Mouse (Mus musculus) midbrain, embryonic 10.5 days (tissue): Measurements from ENCODE around the gene Bicc1. TPM values are rescaled to one million over a fixed set of nuclear protein-coding genes. Genes with fewer than 3 reads are reported as not detected.

ENCODE experiments used
- DNase-seq: peaks from one replicate; pipeline ENCODE4 v3.0.0-alpha.2; 2017; ENCODE audit warnings: low spot score
- H3K27ac ChIP-seq: fragments of 300-500 bp; sonication (generic); replicated peaks from 2 replicates; pipeline ENCODE4 v1.5.1; 2016; ENCODE audit warnings: mild to moderate bottlenecking
- H3K27me3 ChIP-seq: fragments of 300-500 bp; sonication (generic); 2 replicates; pipeline ENCODE4 v1.6.1; 2016; ENCODE audit warnings: low read depth, mild to moderate bottlenecking; ENCODE audit not compliant: poor library complexity, severe bottlenecking
- H3K36me3 ChIP-seq: fragments of 300-500 bp; sonication (generic); 2 replicates; pipeline ENCODE4 v1.6.1; 2016; ENCODE audit warnings: mild to moderate bottlenecking, moderate library complexity
- H3K4me1 ChIP-seq: fragments of 300-500 bp; sonication (generic); 2 replicates; pipeline ENCODE4 v1.6.1; 2016
- H3K4me3 ChIP-seq: fragments of 300-500 bp; sonication (generic); 2 replicates; pipeline ENCODE4 v1.5.1; 2016; ENCODE audit warnings: mild to moderate bottlenecking, moderate library complexity
- H3K9me3 ChIP-seq: fragments of 300-500 bp; sonication (generic); replicated peaks from 2 replicates; pipeline ENCODE4 v1.6.1; 2016; ENCODE audit warnings: mild to moderate bottlenecking
- WGBS: fragments of 180-500 bp; shearing (Covaris S2); methylation state at CpG from one replicate; pipeline ENCODE4 v1.1.7; 2016; 5-methylcytosine and 5-hydroxymethylcytosine counted together
- polyA plus RNA-seq: library from polyadenylated mRNA; unstranded; fragments of >200 nt; fragmentation: Nextera tagmentation; extraction: Ambion mirVana; gene quantifications from 2 replicates; pipeline ENCODE4 v1.2.1, GENCODE M21; 2016

Bicc1 gene
- polyA plus RNA-seq, 1 experiment from 2014 or later, result 4.1 TPM

DNA sequence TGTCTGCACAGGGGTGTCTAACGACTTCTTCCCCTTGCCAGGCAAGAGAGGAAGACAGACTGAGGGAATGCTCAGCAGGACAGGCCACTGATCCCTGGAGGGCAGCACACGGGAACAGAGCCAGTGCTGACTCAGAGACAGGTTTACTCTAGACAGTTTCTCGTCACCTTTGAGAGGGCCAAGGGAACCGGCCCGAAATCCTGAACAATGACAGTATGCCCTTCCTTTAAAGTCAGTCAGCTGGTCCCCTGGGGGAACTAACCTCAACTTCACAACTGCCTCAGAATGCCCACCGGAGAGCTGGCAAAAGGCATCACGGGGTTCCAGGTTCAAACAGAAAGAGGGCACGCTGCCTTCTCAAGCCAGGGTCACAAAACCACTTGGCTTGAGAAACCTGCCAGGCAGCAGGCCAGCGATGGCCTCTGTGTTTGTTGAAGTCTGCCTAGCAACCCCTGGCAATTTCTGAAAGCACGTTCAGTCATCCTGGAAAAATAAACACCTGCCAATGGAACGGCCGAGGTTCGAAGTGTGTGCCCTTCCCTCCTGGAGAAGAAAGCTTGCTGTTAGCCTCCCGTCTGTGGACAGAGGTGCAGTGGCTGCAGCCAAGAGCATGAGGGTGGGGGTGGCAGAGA, 100.8 kb downstream of the Bicc1 start:
- Histone ChIP-seq H3K27ac (no peak overlapping the region), H3K4me3 (no peak overlapping the region), H3K4me1 (peaks cover 6% of the 10 kb centered on the region; the same call in 1 of the 2 replicates), H3K36me3 (no peaks in the 10 kb centered on the region), H3K9me3 (no peaks in the 10 kb centered on the region), H3K27me3 (no peaks in the 10 kb centered on the region)
- 65% methylated on average over 14 of the region's 14 CpGs for WGBS
- no peak for DNase-seq

DNA sequence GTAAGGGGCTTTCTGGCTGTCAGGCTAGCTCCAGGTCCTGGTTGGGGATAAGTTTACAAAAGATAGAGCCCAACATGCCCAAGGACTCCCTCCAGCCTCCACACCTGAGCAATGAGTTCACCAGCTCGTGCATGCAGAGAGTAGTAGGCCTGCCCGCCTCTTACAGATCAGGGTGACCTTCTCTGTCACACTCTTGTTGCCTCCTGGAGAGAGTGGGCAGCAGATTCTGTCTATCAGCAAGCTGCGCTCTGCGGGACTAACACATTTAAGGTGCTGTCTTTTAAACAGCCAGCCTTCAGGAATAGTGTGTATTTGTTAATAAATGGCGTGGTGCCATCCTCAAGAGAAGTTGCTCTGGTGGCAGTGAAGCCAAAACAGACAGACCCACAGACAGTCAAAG, 101.4 kb downstream of the Bicc1 start:
- 88% methylated on average over 5 of the region's 5 CpGs for WGBS
- Histone ChIP-seq H3K27me3 (no peaks in the 10 kb centered on the region), H3K4me1 (peaks cover 6% of the 10 kb centered on the region; the same call in 1 of the 2 replicates), H3K4me3 (no peak overlapping the region), H3K27ac (no peak overlapping the region), H3K36me3 (no peaks in the 10 kb centered on the region), H3K9me3 (no peaks in the 10 kb centered on the region)
- no peak for DNase-seq

- H3K27ac ChIP-seq, result no peak overlapping the region
- 81% methylated on average over 9 of the region's 9 CpGs for WGBS
Measured at GRCm38 (mm10) chr10:71052748-71053147, 106.8 kb downstream of the Bicc1 start.

GRCm38 (mm10) chr10:71052208-71052607, 107.3 kb downstream of the Bicc1 start:
- no peaks in the 10 kb centered on the region for H3K36me3 ChIP-seq
- no peaks in the 10 kb centered on the region for H3K9me3 ChIP-seq
- no peak overlapping the region for H3K27ac ChIP-seq
- H3K4me3 ChIP-seq, result no peak overlapping the region
- 0 out of 2 replicates have a peak, but pooled peaks cover 3% of the 10 kb centered on the region for H3K4me1 ChIP-seq
- 98% methylated on average over 7 of the region's 7 CpGs for WGBS
- no peaks in the 10 kb centered on the region for H3K27me3 ChIP-seq
- no peak for DNase-seq

More at GRCm38 (mm10) chr10:71052748-71053147, 106.8 kb downstream of the Bicc1 start:
- Histone ChIP-seq H3K9me3 (no peaks in the 10 kb centered on the region), H3K36me3 (no peaks in the 10 kb centered on the region), H3K4me1 (0 out of 2 replicates have a peak, but pooled peaks cover 3% of the 10 kb centered on the region), H3K27me3 (no peaks in the 10 kb centered on the region), H3K4me3 (no peak overlapping the region)
- DNase-seq, result no peak

DNA sequence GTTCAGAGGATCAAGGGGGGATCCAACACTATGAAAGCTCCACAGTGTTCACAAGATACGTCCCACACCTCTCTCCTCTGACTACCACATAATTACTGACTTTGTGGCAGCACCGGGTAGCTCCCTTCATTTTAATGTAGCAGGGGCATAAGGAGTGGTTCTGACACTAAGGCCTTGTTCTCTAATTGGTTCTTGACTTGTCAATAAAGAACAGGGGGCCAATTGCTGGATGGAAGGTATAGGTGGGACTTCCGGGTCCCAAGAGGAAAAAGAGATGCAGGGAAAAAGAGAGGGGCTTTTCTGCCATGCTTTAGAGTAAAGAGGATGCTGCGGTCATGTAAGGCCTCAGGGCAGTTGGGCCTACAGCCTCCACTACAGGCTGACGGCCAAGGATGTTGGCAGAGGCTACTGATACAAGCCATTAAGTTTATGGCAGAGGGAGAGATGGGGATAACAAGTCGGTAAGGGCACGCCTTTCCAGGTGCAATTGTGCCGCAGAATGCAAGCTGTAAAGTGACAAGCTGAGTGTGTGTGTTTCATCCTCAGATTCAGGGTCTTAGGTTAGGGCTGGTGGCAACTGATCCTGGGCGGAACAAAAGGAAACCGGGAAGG, 108.7 kb downstream of the Bicc1 start:
- DNase-seq, result no peak
- Histone ChIP-seq H3K4me1 (0 out of 2 replicates have a peak, but pooled peaks cover 3% of the 10 kb centered on the region), H3K27me3 (no peaks in the 10 kb centered on the region), H3K27ac (no peak overlapping the region), H3K4me3 (no peak overlapping the region), H3K9me3 (no peaks in the 10 kb centered on the region), H3K36me3 (no peaks in the 10 kb centered on the region)
- 92% methylated on average over 10 of the region's 10 CpGs for WGBS

DNA sequence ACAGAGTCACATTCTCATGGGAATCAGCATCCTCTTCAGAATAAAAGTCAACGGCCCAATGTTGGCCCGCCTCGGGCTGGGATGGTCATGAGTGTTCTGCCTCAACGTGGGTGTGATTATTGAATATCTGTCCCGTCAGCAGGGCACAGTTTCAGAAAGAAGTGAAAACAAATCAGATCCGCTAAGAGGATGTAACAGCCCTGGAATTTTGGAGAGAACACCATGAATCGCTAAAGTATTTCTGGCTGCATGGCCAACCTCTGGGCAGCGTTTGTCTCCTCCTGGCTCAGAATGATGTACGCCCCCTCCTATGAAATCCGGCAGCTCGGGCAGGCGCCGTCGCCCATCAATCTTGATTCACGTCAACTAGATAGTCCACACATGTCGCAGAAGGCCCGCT, 110.2 kb downstream of the Bicc1 start:
- Histone ChIP-seq H3K4me3 (no peak overlapping the region), H3K27ac (no peak overlapping the region), H3K9me3 (no peaks in the 10 kb centered on the region), H3K36me3 (no peaks in the 10 kb centered on the region), H3K27me3 (no peaks in the 10 kb centered on the region), H3K4me1 (0 out of 2 replicates have a peak, but pooled peaks cover 3% of the 10 kb centered on the region)
- DNase-seq, result no peak
- 95% methylated on average over 17 of the region's 17 CpGs for WGBS

GRCm38 (mm10) chr10:71044410-71044809, 115.1 kb downstream of the Bicc1 start:
- no peaks in the 10 kb centered on the region for H3K9me3 ChIP-seq
- H3K27me3 ChIP-seq, result no peaks in the 10 kb centered on the region

DNA sequence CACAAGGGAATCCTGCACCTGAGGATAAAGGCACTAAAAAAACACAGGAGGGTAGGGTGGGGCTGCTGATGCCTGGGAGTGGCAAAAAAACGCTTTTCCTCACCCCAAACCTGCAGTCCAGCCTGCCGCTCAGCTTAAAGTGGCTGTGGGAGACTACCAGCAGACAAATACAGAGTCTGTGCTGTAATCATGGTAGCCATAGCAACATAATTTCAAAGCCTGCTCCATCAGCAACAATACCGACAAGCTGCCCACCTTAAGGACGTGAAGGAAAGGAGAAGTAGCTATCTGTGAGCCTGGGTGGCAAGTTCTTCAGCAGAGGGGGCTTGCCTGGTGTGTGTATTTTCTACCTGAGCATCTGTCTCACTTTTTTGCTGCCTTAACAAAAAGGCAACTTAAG, 117.6 kb downstream of the Bicc1 start:
- no peaks in the 10 kb centered on the region for H3K4me1 ChIP-seq
- no peak for DNase-seq
- H3K36me3 ChIP-seq, result no peaks in the 10 kb centered on the region
- no peaks in the 10 kb centered on the region for H3K27me3 ChIP-seq
- no peak overlapping the region for H3K27ac ChIP-seq
- H3K9me3 ChIP-seq, result no peaks in the 10 kb centered on the region
- H3K4me3 ChIP-seq, result no peak overlapping the region
- 80% methylated on average over 4 of the region's 4 CpGs for WGBS

More at GRCm38 (mm10) chr10:71044410-71044809, 115.1 kb downstream of the Bicc1 start:
- H3K4me1 ChIP-seq, result no peaks in the 10 kb centered on the region
- WGBS, result 82% methylated on average over 1 of the region's 1 CpGs
- no peak overlapping the region for H3K4me3 ChIP-seq
- no peak overlapping the region for H3K27ac ChIP-seq
- H3K36me3 ChIP-seq, result no peaks in the 10 kb centered on the region
- DNase-seq, result no peak

- DNase-seq, result no peak
- H3K4me3 ChIP-seq, result no peak overlapping the region
- no peaks in the 10 kb centered on the region for H3K27me3 ChIP-seq
- 82% methylated on average over 7 of the region's 7 CpGs for WGBS
- H3K4me1 ChIP-seq, result no peaks in the 10 kb centered on the region
- no peaks in the 10 kb centered on the region for H3K9me3 ChIP-seq
- no peak overlapping the region for H3K27ac ChIP-seq
- H3K36me3 ChIP-seq, result no peaks in the 10 kb centered on the region
Measured at GRCm38 (mm10) chr10:71036484-71036883, 123.0 kb downstream of the Bicc1 start.

- no peaks in the 10 kb centered on the region for H3K9me3 ChIP-seq
- no peak for DNase-seq
- H3K4me3 ChIP-seq, result no peak overlapping the region
- 77% methylated on average over 4 of the region's 4 CpGs for WGBS
- H3K4me1 ChIP-seq, result peaks cover 4% of the 10 kb centered on the region; the same call in 1 of the 2 replicates
- no peaks in the 10 kb centered on the region for H3K36me3 ChIP-seq
- no peak overlapping the region for H3K27ac ChIP-seq
- H3K27me3 ChIP-seq, result no peaks in the 10 kb centered on the region
Measured at GRCm38 (mm10) chr10:71028996-71029395, 130.5 kb downstream of the Bicc1 start.

- Histone ChIP-seq H3K36me3 (no peaks in the 10 kb centered on the region), H3K27ac (no peak overlapping the region), H3K4me1 (peaks cover 4% of the 10 kb centered on the region; the same call in 1 of the 2 replicates), H3K27me3 (no peaks in the 10 kb centered on the region), H3K9me3 (no peaks in the 10 kb centered on the region), H3K4me3 (no peak overlapping the region)
- DNase-seq, result no peak
- 75% methylated on average over 14 of the region's 14 CpGs for WGBS
Measured at GRCm38 (mm10) chr10:71028066-71028844, 131.2 kb downstream of the Bicc1 start.

DNA sequence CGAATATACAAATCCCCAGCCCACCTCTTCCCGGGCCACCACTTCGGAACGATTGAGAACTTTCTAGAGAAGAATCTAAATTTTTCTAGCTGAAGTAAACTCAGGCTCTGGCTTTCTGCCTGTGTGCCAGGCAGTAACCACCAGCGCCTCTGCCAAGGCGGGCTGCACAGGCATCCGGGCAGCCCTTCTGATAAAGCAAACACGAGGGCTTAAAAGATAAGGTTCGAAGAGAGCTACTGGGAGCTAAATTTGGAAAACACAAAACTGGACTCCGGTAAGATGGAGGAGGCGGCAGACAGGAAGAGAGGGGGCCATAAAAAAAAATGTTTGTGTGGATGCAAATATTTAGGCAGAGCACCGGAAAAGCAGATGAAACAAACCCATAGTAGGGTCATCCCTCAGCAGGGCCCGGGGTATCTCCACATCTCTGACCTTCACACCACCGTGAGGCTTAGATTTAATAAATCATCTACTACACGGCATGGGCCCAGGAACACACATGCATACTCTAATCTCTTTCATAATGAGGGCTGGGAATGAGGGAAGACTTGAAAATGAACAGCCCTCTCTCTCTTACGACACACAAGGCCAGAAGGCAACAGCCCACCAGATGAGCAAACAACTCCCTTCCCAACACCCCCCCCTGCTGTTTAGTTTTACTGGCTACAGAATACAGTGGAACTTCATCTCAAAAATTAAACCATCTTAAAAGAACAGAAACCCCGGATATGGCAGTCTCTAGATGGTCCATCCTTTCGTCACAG, 134.2 kb downstream of the Bicc1 start:
- H3K36me3 ChIP-seq, result no peaks in the 10 kb centered on the region
- H3K9me3 ChIP-seq, result no peaks in the 10 kb centered on the region
- H3K27me3 ChIP-seq, result no peaks in the 10 kb centered on the region
- H3K4me1 ChIP-seq, result peaks cover 4% of the 10 kb centered on the region; the same call in 1 of the 2 replicates
- no peak overlapping the region for H3K27ac ChIP-seq
- no peak for DNase-seq
- WGBS, result 93% methylated on average over 18 of the region's 18 CpGs
- no peak overlapping the region for H3K4me3 ChIP-seq
